Mouse (Mus musculus): Measurements from ENCODE around the gene AI837181. TPM values are rescaled to one million over a fixed set of nuclear protein-coding genes. Genes with fewer than 3 reads are reported as not detected.
A peak's percentile ranks its signal among the peaks of the same experiment; 100 is the strongest.

Gene AI837181
- polyA plus RNA-seq, 1 experiment from 2014 or later, result 35.0 TPM

GRCm38 (mm10) chr19:5463791-5464562 lies 39.0 kb downstream of the AI837181 start:
- Histone ChIP-seq H3K36me3 (ENCODE audit: control insufficient read depth, insufficient read depth, low read length) (peaks cover 63% of the 10 kb centered on the region), H3K27ac (replicated peaks in 1 of 2; ENCODE audit: control insufficient read depth in 1 of 2, insufficient read depth in 1 of 2, low read depth in 2 of 2, low read length in 2 of 2) (peak overlapping the region; percentile 80 to 87), H3K27me3 (ENCODE audit: control insufficient read depth, insufficient read depth, low read length) (no peaks in the 10 kb centered on the region), H3K4me3 (ENCODE audit: control insufficient read depth in 1 of 2, insufficient read depth in 1 of 2, low read depth in 1 of 2, low read length in 2 of 2) (peak overlapping the region; percentile 28 to 35), H3K4me1 (ENCODE audit: control insufficient read depth in 2 of 2, insufficient read depth in 2 of 2, low read length in 2 of 2) (peaks cover 4 to 16% of the 10 kb centered on the region in 2 experiments), H3K9me3 (ENCODE audit: control insufficient read depth, low read length) (no peaks in the 10 kb centered on the region), H3K9ac (ENCODE audit: low read length) (peak overlapping the region; percentile 70), H3K4me2 (ENCODE audit: low read length) (peak overlapping the region; percentile 59)
- 0 out of 2 replicates have a peak, but pooled peaks have one; percentile 27 for ATAC-seq (ENCODE audit: insufficient number of reproducible peaks, insufficient read depth, low FRiP score, low read depth)
- 33% methylated on average over 15 of the region's 15 CpGs for WGBS

GRCm38 (mm10) chr19:5465037-5465436 lies 40.1 kb downstream of the AI837181 start:
- Histone ChIP-seq H3K27ac (replicated peaks in 1 of 2; ENCODE audit: control insufficient read depth in 1 of 2, insufficient read depth in 1 of 2, low read depth in 2 of 2, low read length in 2 of 2) (peak overlapping the region in 1 of 2 experiments; percentile 87; a peak in 1 of 4 replicates), H3K36me3 (ENCODE audit: control insufficient read depth, insufficient read depth, low read length) (peaks cover 63% of the 10 kb centered on the region), H3K9ac (ENCODE audit: low read length) (peak overlapping the region; percentile 70), H3K4me2 (ENCODE audit: low read length) (peak overlapping the region; percentile 59), H3K27me3 (ENCODE audit: control insufficient read depth, insufficient read depth, low read length) (no peaks in the 10 kb centered on the region), H3K9me3 (ENCODE audit: control insufficient read depth, low read length) (no peaks in the 10 kb centered on the region), H3K4me3 (ENCODE audit: control insufficient read depth in 1 of 2, insufficient read depth in 1 of 2, low read depth in 1 of 2, low read length in 2 of 2) (peak overlapping the region in 1 of 2 experiments; percentile 28; a peak in 1 of 4 replicates), H3K4me1 (ENCODE audit: control insufficient read depth in 2 of 2, insufficient read depth in 2 of 2, low read length in 2 of 2) (peaks cover 4 to 13% of the 10 kb centered on the region in 2 experiments; a peak in 3 of 4 replicates)
- WGBS, result 92% methylated on average over 8 of the region's 8 CpGs
- ATAC-seq (ENCODE audit: insufficient number of reproducible peaks, insufficient read depth, low FRiP score, low read depth), result no peak

GRCm38 (mm10) chr19:5466916-5467500 lies 42.1 kb downstream of the AI837181 start:
- 83% methylated on average over 6 of the region's 6 CpGs for WGBS
- no peaks in the 10 kb centered on the region for H3K9me3 ChIP-seq (ENCODE audit: control insufficient read depth, low read length)
- ATAC-seq (ENCODE audit: insufficient number of reproducible peaks, insufficient read depth, low FRiP score, low read depth), result no peak

GRCm38 (mm10) chr19:5468374-5468773 lies 43.4 kb downstream of the AI837181 start, which contains the start of gene Ctsw:
Ctsw (minus strand) TSS chr19:5468507.
- Histone ChIP-seq H3K36me3 (ENCODE audit: control insufficient read depth, insufficient read depth, low read length) (peaks cover 46% of the 10 kb centered on the region), H3K4me2 (ENCODE audit: low read length) (no peak within 1 kb of the TSS), H3K4me3 (ENCODE audit: control insufficient read depth in 1 of 2, insufficient read depth in 1 of 2, low read depth in 1 of 2, low read length in 2 of 2) (no peak within 1 kb of the TSS), H3K4me1 (ENCODE audit: control insufficient read depth in 2 of 2, insufficient read depth in 2 of 2, low read length in 2 of 2) (peaks cover 2 to 6% of the 10 kb centered on the region in 2 experiments; a peak in 1 of 4 replicates), H3K27me3 (ENCODE audit: control insufficient read depth, insufficient read depth, low read length) (no peaks in the 10 kb centered on the region), H3K9me3 (ENCODE audit: control insufficient read depth, low read length) (no peaks in the 10 kb centered on the region), H3K27ac (replicated peaks in 1 of 2; ENCODE audit: control insufficient read depth in 1 of 2, insufficient read depth in 1 of 2, low read depth in 2 of 2, low read length in 2 of 2) (no peak within 1 kb of the TSS), H3K9ac (ENCODE audit: low read length) (no peak within 1 kb of the TSS)
- no peak for ATAC-seq (ENCODE audit: insufficient number of reproducible peaks, insufficient read depth, low FRiP score, low read depth)
- 48% methylated on average over 5 of the region's 5 CpGs for WGBS

More at GRCm38 (mm10) chr19:5466916-5467500, 42.1 kb downstream of the AI837181 start:
- no peak overlapping the region for H3K4me3 ChIP-seq (ENCODE audit: control insufficient read depth in 1 of 2, insufficient read depth in 1 of 2, low read depth in 1 of 2, low read length in 2 of 2)
- no peak overlapping the region for H3K4me2 ChIP-seq (ENCODE audit: low read length)
- H3K27ac ChIP-seq (replicated peaks in 1 of 2; ENCODE audit: control insufficient read depth in 1 of 2, insufficient read depth in 1 of 2, low read depth in 2 of 2, low read length in 2 of 2), result no peak overlapping the region
- peaks cover 2 to 6% of the 10 kb centered on the region in 2 experiments; a peak in 1 of 4 replicates for H3K4me1 ChIP-seq (ENCODE audit: control insufficient read depth in 2 of 2, insufficient read depth in 2 of 2, low read length in 2 of 2)
- peaks cover 58% of the 10 kb centered on the region for H3K36me3 ChIP-seq (ENCODE audit: control insufficient read depth, insufficient read depth, low read length)
- no peaks in the 10 kb centered on the region for H3K27me3 ChIP-seq (ENCODE audit: control insufficient read depth, insufficient read depth, low read length)
- no peak overlapping the region for H3K9ac ChIP-seq (ENCODE audit: low read length)

GRCm38 (mm10) chr19:5471846-5472245 lies 46.9 kb downstream of the AI837181 start:
- no peaks in the 10 kb centered on the region for H3K9me3 ChIP-seq (ENCODE audit: control insufficient read depth, low read length)
- H3K36me3 ChIP-seq (ENCODE audit: control insufficient read depth, insufficient read depth, low read length), result peaks cover 15% of the 10 kb centered on the region
- no peaks in the 10 kb centered on the region for H3K27me3 ChIP-seq (ENCODE audit: control insufficient read depth, insufficient read depth, low read length)
- no peak overlapping the region for H3K9ac ChIP-seq (ENCODE audit: low read length)
- no peak overlapping the region for H3K27ac ChIP-seq (replicated peaks in 1 of 2; ENCODE audit: control insufficient read depth in 1 of 2, insufficient read depth in 1 of 2, low read depth in 2 of 2, low read length in 2 of 2)
- peaks cover 7 to 18% of the 10 kb centered on the region in 2 experiments; a peak in 3 of 4 replicates for H3K4me1 ChIP-seq (ENCODE audit: control insufficient read depth in 2 of 2, insufficient read depth in 2 of 2, low read length in 2 of 2)
- ATAC-seq (ENCODE audit: insufficient number of reproducible peaks, insufficient read depth, low FRiP score, low read depth), result no peak
- WGBS, result 61% methylated on average over 5 of the region's 5 CpGs
- H3K4me2 ChIP-seq (ENCODE audit: low read length), result no peak overlapping the region
- no peak overlapping the region for H3K4me3 ChIP-seq (ENCODE audit: control insufficient read depth in 1 of 2, insufficient read depth in 1 of 2, low read depth in 1 of 2, low read length in 2 of 2)

- Histone ChIP-seq H3K27ac (replicated peaks in 1 of 2; ENCODE audit: control insufficient read depth in 1 of 2, insufficient read depth in 1 of 2, low read depth in 2 of 2, low read length in 2 of 2) (no peak overlapping the region), H3K36me3 (ENCODE audit: control insufficient read depth, insufficient read depth, low read length) (peaks cover 15% of the 10 kb centered on the region), H3K4me2 (ENCODE audit: low read length) (no peak overlapping the region), H3K27me3 (ENCODE audit: control insufficient read depth, insufficient read depth, low read length) (no peaks in the 10 kb centered on the region), H3K4me1 (ENCODE audit: control insufficient read depth in 2 of 2, insufficient read depth in 2 of 2, low read length in 2 of 2) (peaks cover 7 to 18% of the 10 kb centered on the region in 2 experiments; a peak in 3 of 4 replicates), H3K9me3 (ENCODE audit: control insufficient read depth, low read length) (no peaks in the 10 kb centered on the region), H3K4me3 (ENCODE audit: control insufficient read depth in 1 of 2, insufficient read depth in 1 of 2, low read depth in 1 of 2, low read length in 2 of 2) (no peak overlapping the region), H3K9ac (ENCODE audit: low read length) (no peak overlapping the region)
- WGBS, result 84% methylated on average over 3 of the region's 3 CpGs
- ATAC-seq (ENCODE audit: insufficient number of reproducible peaks, insufficient read depth, low FRiP score, low read depth), result no peak
These were observed 47.9 kb downstream of the AI837181 start for GRCm38 (mm10) chr19:5472857-5473256.

GRCm38 (mm10) chr19:5473720-5474119 lies 48.8 kb downstream of the AI837181 start, which contains the start of gene Efemp2:
Efemp2 (plus strand) TSS chr19:5473954.
- Histone ChIP-seq H3K36me3 (ENCODE audit: control insufficient read depth, insufficient read depth, low read length) (peaks cover 20% of the 10 kb centered on the region), H3K4me3 (ENCODE audit: control insufficient read depth in 1 of 2, insufficient read depth in 1 of 2, low read depth in 1 of 2, low read length in 2 of 2) (peak within 1 kb of the TSS; percentile 68 to 69), H3K9ac (ENCODE audit: low read length) (peak within 1 kb of the TSS; percentile 85), H3K27me3 (ENCODE audit: control insufficient read depth, insufficient read depth, low read length) (no peaks in the 10 kb centered on the region), H3K9me3 (ENCODE audit: control insufficient read depth, low read length) (no peaks in the 10 kb centered on the region), H3K4me1 (ENCODE audit: control insufficient read depth in 2 of 2, insufficient read depth in 2 of 2, low read length in 2 of 2) (peaks cover 7 to 18% of the 10 kb centered on the region in 2 experiments; a peak in 3 of 4 replicates), H3K27ac (replicated peaks in 1 of 2; ENCODE audit: control insufficient read depth in 1 of 2, insufficient read depth in 1 of 2, low read depth in 2 of 2, low read length in 2 of 2) (peak within 1 kb of the TSS; percentile 69 to 83), H3K4me2 (ENCODE audit: low read length) (peak within 1 kb of the TSS; percentile 92)
- peak; percentile 41 for ATAC-seq (ENCODE audit: insufficient number of reproducible peaks, insufficient read depth, low FRiP score, low read depth)
- WGBS, result under 1% methylated on average over 22 of the region's 22 CpGs

Data from heart, embryonic 14.5 days (tissue).